Mouse (Mus musculus) G1E (cell line): Measurements from ENCODE around the gene Nobox.

Experiments used
- CTCF ChIP-seq: IDR thresholded peaks from 2 replicates; pipeline ENCODE4 v1.5.1; 2012; ENCODE audit warnings: low read depth, low read length, inconsistent platforms, mixed read lengths
- GATA1 ChIP-seq: IDR thresholded peaks from 2 replicates; pipeline ENCODE4 v1.6.1; 2012; ENCODE audit warnings: borderline replicate concordance, low read length, inconsistent platforms, mixed read lengths
- POLR2AphosphoS5 ChIP-seq: IDR thresholded peaks from 2 replicates; pipeline ENCODE4 v1.6.1; 2012; ENCODE audit warnings: low read depth, low read length, inconsistent platforms; ENCODE audit not compliant: insufficient replicate concordance
- TAL1 ChIP-seq: conservative IDR thresholded peaks from 2 replicates; pipeline ENCODE4 v1.6.1; 2012; ENCODE audit warnings: low read depth, low read length, inconsistent platforms, mixed read lengths

DNA sequence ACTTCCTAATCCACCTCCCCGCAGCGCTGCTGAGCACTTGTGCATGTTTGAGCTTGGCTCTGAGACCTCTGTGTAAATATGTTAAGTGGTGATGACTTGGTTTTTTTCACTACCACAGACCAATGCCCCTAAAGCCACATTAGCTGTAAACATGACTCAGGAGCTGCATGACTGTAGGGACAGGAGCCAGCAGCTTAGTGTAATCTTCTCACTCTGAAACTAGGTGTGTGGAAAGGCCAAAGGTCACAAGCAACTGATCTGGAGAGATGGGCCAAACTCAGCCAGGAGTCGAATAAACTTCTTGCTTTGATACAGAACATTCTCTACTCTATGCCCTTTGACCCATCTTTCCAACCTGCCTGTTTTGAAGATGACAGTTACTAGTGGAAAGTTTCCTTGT lies 17.3 kb downstream of the Nobox start:
- TF ChIP-seq CTCF: no peak
- TF ChIP-seq TAL1: no peak
- TF ChIP-seq GATA1: no peak
- no peak for TF ChIP-seq POLR2AphosphoS5
